Mouse (Mus musculus) thymus, adult 2 months (tissue): ENCODE measurements at regions not wholly inside any gene's neighbourhood (a gene's known extent, or its start where the extent isn't known, plus 50 kb on each side); places are given as distances from the start of the nearest gene placed in this dataset.

Experiments used
- DNase-seq: peaks from one replicate; pipeline ENCODE4 v3.0.0; 2021
- H3K27ac ChIP-seq: fragments of 200-500 bp; 2 replicates; pipeline ENCODE4 v1.5.1; 2012; ENCODE audit warnings: low read length, control low read depth; ENCODE audit not compliant: control insufficient read depth, insufficient read depth
- H3K27me3 ChIP-seq: fragments of 200-500 bp; 2 replicates; pipeline ENCODE4 v1.6.1; 2012; ENCODE audit warnings: mild to moderate bottlenecking, low read length, moderate library complexity, mixed read lengths; ENCODE audit not compliant: control insufficient read depth, insufficient read depth
- H3K36me3 ChIP-seq: fragments of 200-500 bp; 2 replicates; pipeline ENCODE4 v1.6.1; 2012; ENCODE audit warnings: mild to moderate bottlenecking, low read length, moderate library complexity; ENCODE audit not compliant: control insufficient read depth, insufficient read depth
- H3K4me1 ChIP-seq: fragments of 200-500 bp; replicated peaks from 2 replicates; pipeline ENCODE4 v1.6.1; 2012; ENCODE audit warnings: low read length; ENCODE audit not compliant: control insufficient read depth, insufficient read depth
- H3K4me3 ChIP-seq: fragments of 200-500 bp; 2 replicates; pipeline ENCODE4 v1.5.1; 2012; ENCODE audit warnings: mild to moderate bottlenecking, low read length, control low read depth, moderate library complexity; ENCODE audit not compliant: control insufficient read depth, insufficient read depth
- CTCF ChIP-seq: fragments of 200-500 bp; IDR thresholded peaks from 2 replicates; pipeline ENCODE4 v1.5.1; 2012; ENCODE audit warnings: mild to moderate bottlenecking, control low read depth, low read length, moderate library complexity, borderline replicate concordance; ENCODE audit not compliant: control insufficient read depth, poor library complexity, insufficient read depth; ENCODE audit errors: extremely low read depth
- POLR2A ChIP-seq: fragments of 200-500 bp; IDR thresholded peaks from 2 replicates; pipeline ENCODE4 v1.6.1; 2012; ENCODE audit warnings: mild to moderate bottlenecking, low read length, control low read depth, moderate library complexity; ENCODE audit not compliant: control insufficient read depth, poor library complexity, insufficient read depth; ENCODE audit errors: extremely low read depth
- WGBS: fragments of 180-500 bp; shearing (Covaris S2); methylation state at CpG from one replicate; pipeline ENCODE4 v1.1.7; 2018; 5-methylcytosine and 5-hydroxymethylcytosine counted together

DNA sequence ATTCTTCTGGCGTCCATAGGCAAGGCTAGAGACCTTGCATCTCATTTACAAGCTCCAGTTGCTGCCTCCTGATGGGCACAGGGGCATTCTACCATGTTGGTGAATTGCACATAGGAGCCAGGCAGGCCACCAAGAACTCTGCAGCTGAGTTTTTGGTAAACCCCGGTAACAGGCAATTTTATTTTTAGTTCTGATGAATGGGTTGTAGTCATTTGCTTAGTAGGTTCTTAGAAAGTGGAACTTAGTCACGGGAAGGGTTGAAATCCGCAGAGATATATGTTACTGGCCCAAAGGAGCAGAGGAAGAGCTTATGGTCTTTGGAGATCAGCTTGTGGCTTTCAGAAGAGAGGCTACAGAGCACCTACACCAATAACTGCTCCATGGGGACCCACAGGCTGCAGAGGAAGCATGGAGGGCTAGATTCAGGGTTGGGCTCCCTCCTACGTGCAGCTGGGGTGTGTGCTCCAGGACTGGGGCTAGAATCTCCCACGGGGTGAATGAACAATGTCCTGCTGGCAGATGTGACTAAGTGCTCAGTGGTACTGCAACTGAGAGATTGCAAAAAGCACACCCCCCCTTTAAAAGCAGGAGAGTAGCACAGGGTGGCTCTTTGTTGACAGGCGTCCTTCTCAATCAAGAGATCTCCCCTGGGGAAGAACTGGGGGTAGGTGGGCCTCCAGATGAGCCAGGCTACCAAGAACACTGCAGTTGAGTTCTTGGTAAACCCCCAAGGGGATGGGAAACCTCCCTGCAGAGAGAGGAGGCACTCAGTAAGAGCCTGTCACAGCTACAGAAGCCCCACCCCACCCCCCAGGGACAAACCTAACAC is 65.6 kb upstream of the Med13l start:
- no peak for TF ChIP-seq CTCF
- TF ChIP-seq POLR2A = no peak

DNA sequence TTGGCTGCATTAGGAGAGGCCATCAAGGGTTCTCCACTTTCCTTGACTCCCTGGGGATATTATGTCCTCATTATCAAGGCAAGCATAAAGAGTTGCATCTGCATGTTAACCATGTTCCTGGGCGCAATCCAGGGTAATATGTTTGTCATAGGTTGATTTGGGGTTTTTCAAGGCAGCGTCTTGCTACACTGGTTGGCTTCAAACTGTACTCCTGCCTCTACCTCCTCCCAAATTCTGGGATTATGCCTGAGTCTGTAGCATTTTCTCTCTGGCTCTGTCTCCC is 65.1 kb upstream of the Med13l start:
- H3K27me3 ChIP-seq = no peaks in the 10 kb centered on the region
- H3K4me3 ChIP-seq = no peak overlapping the region
- H3K36me3 ChIP-seq = no peaks in the 10 kb centered on the region
- 0 out of 2 replicates have a peak, but pooled peaks cover 3% of the 10 kb centered on the region for H3K4me1 ChIP-seq
- TF ChIP-seq CTCF = no peak
- no peak for TF ChIP-seq POLR2A
- DNase-seq = no peak
- 88% methylated on average over 2 of the region's 2 CpGs for WGBS
- H3K27ac ChIP-seq = no peak overlapping the region

More for the DNA sequence above, 65.6 kb upstream of the Med13l start:
- H3K27ac ChIP-seq = no peak overlapping the region
- H3K27me3 ChIP-seq = no peaks in the 10 kb centered on the region
- no peak for DNase-seq
- no peak overlapping the region for H3K4me3 ChIP-seq
- WGBS = 32% methylated on average over 7 of the region's 7 CpGs
- H3K36me3 ChIP-seq = no peaks in the 10 kb centered on the region
- 0 out of 2 replicates have a peak, but pooled peaks cover 3% of the 10 kb centered on the region for H3K4me1 ChIP-seq

DNA sequence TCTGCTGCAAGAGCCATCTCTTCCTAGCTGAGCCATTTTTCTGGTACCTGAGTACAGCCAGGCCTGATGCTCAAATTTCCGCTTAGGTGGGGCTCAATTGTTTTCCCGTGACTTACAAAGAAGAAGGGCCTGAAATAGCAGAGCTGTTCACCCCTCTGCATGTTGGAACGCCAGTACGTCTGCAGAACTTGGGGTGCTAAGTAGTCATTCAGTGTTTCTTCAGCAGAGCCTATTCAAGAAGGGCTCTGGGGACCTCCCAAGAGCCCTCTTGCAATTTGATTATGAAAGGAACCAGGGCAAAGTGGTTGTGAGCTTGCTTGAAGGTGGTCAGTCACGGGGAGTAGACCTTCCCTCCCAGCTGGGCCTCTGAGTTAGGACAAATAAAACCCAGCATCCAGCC is 58.9 kb upstream of the Med13l start:
- H3K4me3 ChIP-seq = no peak overlapping the region
- H3K27ac ChIP-seq = no peak overlapping the region
- H3K4me1 ChIP-seq = no peaks in the 10 kb centered on the region
- WGBS = 93% methylated on average over 5 of the region's 5 CpGs
- no peak for DNase-seq
- TF ChIP-seq POLR2A (no peak), CTCF (no peak)
- no peaks in the 10 kb centered on the region; the same call in 1 of the 2 replicates for H3K27me3 ChIP-seq
- H3K36me3 ChIP-seq = no peaks in the 10 kb centered on the region

DNA sequence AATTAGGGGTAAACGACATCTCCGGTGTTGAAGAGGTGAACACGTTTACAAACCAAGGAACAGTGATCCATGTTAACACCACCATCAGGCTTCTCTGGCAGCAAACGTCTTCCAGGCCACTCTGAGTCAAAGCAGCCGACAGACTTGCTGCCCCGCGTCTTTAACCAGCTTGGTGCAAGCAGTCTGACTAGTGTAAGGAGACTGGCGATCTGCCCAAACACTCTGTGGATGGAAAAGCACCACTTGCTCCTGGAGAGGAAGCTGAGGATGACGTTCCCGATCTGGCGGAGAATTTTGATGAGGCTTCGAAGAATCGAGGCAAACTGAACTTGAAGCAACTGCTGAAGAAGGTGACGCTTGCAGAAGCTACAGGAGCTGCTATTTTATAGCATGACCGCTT is 57.5 kb upstream of the Med13l start:
- TF ChIP-seq POLR2A = no peak
- no peak for TF ChIP-seq CTCF
- Histone ChIP-seq H3K4me1 (no peaks in the 10 kb centered on the region), H3K27me3 (no peaks in the 10 kb centered on the region; the same call in 1 of the 2 replicates), H3K4me3 (no peak overlapping the region), H3K36me3 (no peaks in the 10 kb centered on the region), H3K27ac (no peak overlapping the region)
- 94% methylated on average over 15 of the region's 15 CpGs for WGBS
- DNase-seq = no peak

DNA sequence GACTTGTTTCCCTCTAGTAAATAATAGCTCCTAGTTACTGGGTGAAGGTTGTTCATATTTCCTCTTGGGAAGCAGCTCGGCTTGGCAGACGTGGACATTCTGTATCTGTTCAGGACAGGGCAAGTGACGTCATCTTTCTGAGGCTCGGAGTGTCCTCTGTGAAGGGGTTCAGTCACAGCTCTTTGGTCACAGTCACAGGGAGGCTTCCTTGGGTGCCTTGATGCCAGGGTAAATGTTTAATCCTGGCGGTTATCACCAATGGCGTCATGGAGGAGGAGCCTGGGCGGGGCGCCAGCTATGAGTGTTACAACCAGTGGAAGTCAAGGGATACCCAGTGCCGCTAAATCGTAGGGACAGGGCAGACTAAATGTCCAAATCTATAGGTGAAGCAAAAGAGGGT is 56.3 kb upstream of the Med13l start:
- Histone ChIP-seq H3K4me3 (no peak overlapping the region), H3K27me3 (no peaks in the 10 kb centered on the region; the same call in 1 of the 2 replicates), H3K36me3 (no peaks in the 10 kb centered on the region), H3K4me1 (no peaks in the 10 kb centered on the region), H3K27ac (no peak overlapping the region)
- 96% methylated on average over 10 of the region's 10 CpGs for WGBS
- DNase-seq = no peak
- TF ChIP-seq POLR2A = no peak
- TF ChIP-seq CTCF = no peak

DNA sequence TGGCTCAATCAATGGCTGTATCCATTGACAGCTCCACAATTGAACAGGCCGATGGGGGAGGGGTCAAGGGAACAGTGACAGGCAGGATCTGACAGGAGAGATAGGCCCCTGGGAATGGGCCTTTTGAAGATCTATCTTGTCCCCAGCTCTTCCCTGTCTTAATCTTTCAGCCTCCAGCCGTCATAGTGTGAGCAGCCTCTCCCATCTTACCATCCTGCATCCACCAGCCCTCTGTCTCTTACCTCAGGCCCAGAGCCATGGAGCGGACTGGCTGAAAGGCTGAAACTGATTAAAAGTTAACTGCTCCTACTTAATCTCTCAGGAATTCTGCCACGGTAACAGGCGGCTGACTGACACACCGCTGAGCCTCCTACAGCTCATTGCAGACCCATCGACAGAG is 55.6 kb upstream of the Med13l start:
- H3K4me1 ChIP-seq = no peaks in the 10 kb centered on the region
- WGBS = 93% methylated on average over 7 of the region's 7 CpGs
- no peak overlapping the region for H3K27ac ChIP-seq
- no peaks in the 10 kb centered on the region; the same call in 1 of the 2 replicates for H3K27me3 ChIP-seq
- no peak overlapping the region for H3K4me3 ChIP-seq
- DNase-seq = no peak
- no peak for TF ChIP-seq CTCF
- TF ChIP-seq POLR2A = no peak
- H3K36me3 ChIP-seq = no peaks in the 10 kb centered on the region
